Mouse (Mus musculus) liver, embryonic 15.5 days (tissue): ENCODE data around the gene Mroh8. TPM values are rescaled to one million over a fixed set of nuclear protein-coding genes. Genes with fewer than 3 reads are reported as not detected.
A peak's percentile ranks its signal among the peaks of the same experiment; 100 is the strongest.
"Not testable (repeated sequence)": the region's sequence is repeated elsewhere in the genome, so short reads cannot be mapped to it uniquely, and the experiment has no call there.

Experiments used
- ATAC-seq: fragments of 200-750 bp; cut with Nextera tagmentation; 2 replicates; pipeline ENCODE4 v1.8.0; 2017; ENCODE audit warnings: moderate number of reproducible peaks, mild to moderate bottlenecking, moderate library complexity; ENCODE audit not compliant: insufficient read depth
- H3K27ac ChIP-seq: fragments of 300-500 bp; sonication (generic); replicated peaks from 2 replicates; pipeline ENCODE4 v1.5.1; 2015; ENCODE audit warnings: mild to moderate bottlenecking, inconsistent platforms
- H3K27me3 ChIP-seq: fragments of 300-500 bp; sonication (generic); 2 replicates; pipeline ENCODE4 v1.6.1; 2015; ENCODE audit warnings: mild to moderate bottlenecking, inconsistent platforms
- H3K36me3 ChIP-seq: fragments of 300-500 bp; sonication (generic); replicated peaks from 2 replicates; pipeline ENCODE4 v1.6.1; 2015; ENCODE audit warnings: moderate library complexity, mild to moderate bottlenecking, inconsistent platforms
- H3K4me1 ChIP-seq: fragments of 300-500 bp; sonication (generic); replicated peaks from 2 replicates; pipeline ENCODE4 v1.6.1; 2015; ENCODE audit warnings: inconsistent platforms
- H3K4me2 ChIP-seq: fragments of 300-500 bp; sonication (generic); 2 replicates; pipeline ENCODE4 v1.6.1; 2015; ENCODE audit warnings: moderate library complexity, mild to moderate bottlenecking, inconsistent platforms
- H3K4me3 ChIP-seq: fragments of 300-500 bp; sonication (generic); replicated peaks from 2 replicates; pipeline ENCODE4 v1.5.1; 2015; ENCODE audit warnings: mild to moderate bottlenecking, inconsistent platforms
- H3K9ac ChIP-seq: fragments of 300-500 bp; sonication (generic); 2 replicates; pipeline ENCODE4 v1.6.1; 2015; ENCODE audit warnings: moderate library complexity, mild to moderate bottlenecking, inconsistent platforms
- H3K9me3 ChIP-seq: fragments of 300-500 bp; sonication (generic); replicated peaks from 2 replicates; pipeline ENCODE4 v1.6.1; 2016; ENCODE audit warnings: inconsistent platforms
- WGBS: fragments of 180-500 bp; shearing (Covaris S2); methylation state at CpG from one replicate; pipeline ENCODE4 v1.1.7; 2015; ENCODE audit warnings: mixed read lengths; ENCODE audit not compliant: insufficient replicate concordance; 5-methylcytosine and 5-hydroxymethylcytosine counted together
- polyA plus RNA-seq: library from polyadenylated mRNA; unstranded; fragments of >200 nt; fragmentation: Nextera tagmentation; extraction: Ambion mirVana; gene quantifications from 2 replicates; pipeline ENCODE4 v1.2.1, GENCODE M21; 2015

Gene Mroh8
- polyA plus RNA-seq, 1 experiment from 2014 or later, result 0.20 TPM

- Histone ChIP-seq H3K27me3 (0 out of 2 replicates have a peak, but pooled peaks cover 8% of the 10 kb centered on the region), H3K36me3 (no peaks in the 10 kb centered on the region), H3K9me3 (no peaks in the 10 kb centered on the region), H3K27ac (no peak overlapping the region), H3K4me3 (no peak overlapping the region), H3K4me1 (no peaks in the 10 kb centered on the region), H3K9ac (no peak overlapping the region), H3K4me2 (no peak overlapping the region)
- WGBS, result 82% methylated on average over 8 of the region's 8 CpGs
- no peak for ATAC-seq
These were observed 43.4 kb downstream of the Mroh8 start for GRCm38 (mm10) chr2:157235946-157236345.

GRCm38 (mm10) chr2:157221916-157222315 lies 57.4 kb downstream of the Mroh8 start:
- H3K27ac ChIP-seq, H3K36me3 ChIP-seq, H3K27me3 ChIP-seq, H3K4me3 ChIP-seq, H3K4me1 ChIP-seq, H3K9ac ChIP-seq, H3K9me3 ChIP-seq, ATAC-seq, H3K4me2 ChIP-seq: not testable (repeated sequence)
- WGBS, result 66% methylated on average over 3 of the region's 3 CpGs

- H3K9ac ChIP-seq, result no peak overlapping the region
- H3K4me1 ChIP-seq, result no peaks in the 10 kb centered on the region
- H3K9me3 ChIP-seq, result no peaks in the 10 kb centered on the region
- H3K4me2 ChIP-seq, result no peak overlapping the region
- no peak overlapping the region for H3K27ac ChIP-seq
- WGBS, result 59% methylated on average over 6 of the region's 6 CpGs
- no peaks in the 10 kb centered on the region for H3K36me3 ChIP-seq
- ATAC-seq, result no peak
- H3K4me3 ChIP-seq, result no peak overlapping the region
- H3K27me3 ChIP-seq, result 0 out of 2 replicates have a peak, but pooled peaks cover 3% of the 10 kb centered on the region
These were observed 59.2 kb downstream of the Mroh8 start for GRCm38 (mm10) chr2:157220108-157220507.

GRCm38 (mm10) chr2:157211731-157212130 lies 67.6 kb downstream of the Mroh8 start:
- Histone ChIP-seq H3K36me3 (no peaks in the 10 kb centered on the region), H3K9ac (no peak overlapping the region), H3K9me3 (no peaks in the 10 kb centered on the region), H3K4me2 (no peak overlapping the region), H3K27me3 (0 out of 2 replicates have a peak, but pooled peaks cover under 1% of the 10 kb centered on the region), H3K27ac (no peak overlapping the region), H3K4me3 (no peak overlapping the region), H3K4me1 (no peaks in the 10 kb centered on the region)
- 78% methylated on average over 7 of the region's 7 CpGs for WGBS
- no peak for ATAC-seq

GRCm38 (mm10) chr2:157204366-157205218 lies 74.8 kb downstream of the Mroh8 start, which contains the start of gene Rbl1:
Rbl1 (minus strand) TSS chr2:157204534.
- H3K36me3 ChIP-seq, result peaks cover 23% of the 10 kb centered on the region
- no peaks in the 10 kb centered on the region for H3K9me3 ChIP-seq
- ATAC-seq, result peak; percentile 86
- peak within 1 kb of the TSS; percentile 91 for H3K27ac ChIP-seq
- peak within 1 kb of the TSS; percentile 88 for H3K4me3 ChIP-seq
- H3K4me2 ChIP-seq, result peak within 1 kb of the TSS; percentile 87
- peaks cover 34% of the 10 kb centered on the region for H3K4me1 ChIP-seq
- WGBS, result 1% methylated on average over 73 of the region's 73 CpGs
- no peaks in the 10 kb centered on the region for H3K27me3 ChIP-seq
- peak within 1 kb of the TSS; percentile 95 for H3K9ac ChIP-seq

GRCm38 (mm10) chr2:157203459-157204365 lies 75.6 kb downstream of the Mroh8 start:
- WGBS, result 1% methylated on average over 44 of the region's 49 CpGs
- Histone ChIP-seq H3K27ac (peak overlapping the region; percentile 91), H3K36me3 (peaks cover 31% of the 10 kb centered on the region), H3K4me1 (peaks cover 34% of the 10 kb centered on the region), H3K27me3 (no peaks in the 10 kb centered on the region), H3K9ac (peak overlapping the region; percentile 95), H3K9me3 (no peaks in the 10 kb centered on the region), H3K4me2 (peak overlapping the region; percentile 87), H3K4me3 (peak overlapping the region; percentile 88)
- peak; percentile 76 for ATAC-seq

GRCm38 (mm10) chr2:157203026-157203425 lies 76.3 kb downstream of the Mroh8 start:
- Histone ChIP-seq H3K27ac (no peak overlapping the region), H3K4me1 (peaks cover 34% of the 10 kb centered on the region), H3K9me3 (no peaks in the 10 kb centered on the region), H3K9ac (peak overlapping the region; percentile 95), H3K36me3 (peaks cover 36% of the 10 kb centered on the region), H3K4me2 (peak overlapping the region; percentile 87), H3K4me3 (peak overlapping the region; percentile 88), H3K27me3 (no peaks in the 10 kb centered on the region)
- no peak for ATAC-seq

GRCm38 (mm10) chr2:157202361-157202760 lies 77.0 kb downstream of the Mroh8 start:
- H3K27ac ChIP-seq, result no peak overlapping the region
- peaks cover 43% of the 10 kb centered on the region for H3K36me3 ChIP-seq
- H3K4me2 ChIP-seq, result peak overlapping the region; percentile 87
- 66% methylated on average over 6 of the region's 6 CpGs for WGBS
- peaks cover 34% of the 10 kb centered on the region for H3K4me1 ChIP-seq
- peak overlapping the region; percentile 88 for H3K4me3 ChIP-seq
- H3K9me3 ChIP-seq, result no peaks in the 10 kb centered on the region
- H3K9ac ChIP-seq, result peak overlapping the region; percentile 27; the same call in 1 of the 2 replicates
- no peak for ATAC-seq
- H3K27me3 ChIP-seq, result no peaks in the 10 kb centered on the region

GRCm38 (mm10) chr2:157201081-157201830 lies 78.1 kb downstream of the Mroh8 start:
- no peak for ATAC-seq
- Histone ChIP-seq H3K4me2 (0 out of 2 replicates have a peak overlapping the region, but pooled peaks have one; percentile 0), H3K9me3 (no peaks in the 10 kb centered on the region), H3K27me3 (no peaks in the 10 kb centered on the region), H3K9ac (no peak overlapping the region), H3K4me3 (no peak overlapping the region), H3K4me1 (peaks cover 33% of the 10 kb centered on the region), H3K36me3 (peaks cover 54% of the 10 kb centered on the region), H3K27ac (no peak overlapping the region; the same call in 1 of the 2 replicates)
- WGBS, result 66% methylated on average over 6 of the region's 6 CpGs

- not testable (repeated sequence) for ATAC-seq, H3K4me3 ChIP-seq, H3K4me2 ChIP-seq, H3K27ac ChIP-seq, H3K9me3 ChIP-seq, H3K27me3 ChIP-seq, H3K9ac ChIP-seq
- Histone ChIP-seq H3K36me3 (peaks cover 82% of the 10 kb centered on the region), H3K4me1 (peaks cover 19% of the 10 kb centered on the region)
- 93% methylated on average over 11 of the region's 11 CpGs for WGBS
These were observed 80.9 kb downstream of the Mroh8 start for GRCm38 (mm10) chr2:157198405-157198804.
